Mouse (Mus musculus): ENCODE measurements around the gene Gm28042. TPM values are rescaled to one million over a fixed set of nuclear protein-coding genes. Genes with fewer than 3 reads are reported as not detected.

The Gm28042 gene
- polyA plus RNA-seq (2012; rRNA removed): 2.5 and 2.9 TPM in 2 replicates

- DNase-seq (ENCODE audit: extremely low spot score in 1 of 2, low spot score in 1 of 2): peak; percentile 63 to 92
These were observed at the start of gene Gm28042, which contains the start of gene Jmjd7 for GRCm38 (mm10) chr2:120026984-120027949. Gm28042 (plus strand) TSS chr2:120027493. Jmjd7 (plus strand) TSS chr2:120027483.

- DNase-seq (ENCODE audit: extremely low spot score in 1 of 2, low spot score in 1 of 2): peak in 1 of 2 experiments; percentile 34
These were observed 46.8 kb upstream of the Gm28042 start for GRCm38 (mm10) chr2:119980343-119980986.

GRCm38 (mm10) chr2:119981631-119982030 is 45.7 kb upstream of the Gm28042 start:
- DNase-seq (ENCODE audit: extremely low spot score in 1 of 2, low spot score in 1 of 2): no peak

DNA sequence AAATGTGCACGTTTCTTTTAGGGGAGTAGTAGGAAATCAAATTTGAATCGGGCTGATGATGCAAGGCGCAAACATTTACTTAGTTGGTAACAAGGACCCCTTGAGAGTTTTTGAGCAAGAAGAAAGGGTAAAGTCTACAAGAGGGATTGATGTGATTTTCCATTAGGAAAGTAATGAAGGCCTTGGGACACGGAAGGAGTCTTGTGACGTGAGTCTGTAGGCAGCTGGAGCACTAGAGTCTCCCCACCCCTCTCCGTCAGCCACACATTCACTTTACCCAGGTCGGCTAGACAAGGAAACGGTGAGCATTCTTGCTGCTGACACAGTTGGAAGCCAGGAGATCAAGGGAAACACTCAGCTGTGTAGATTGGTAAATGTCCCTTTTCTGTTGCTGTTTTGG is 41.4 kb upstream of the Gm28042 start:
- no peak for DNase-seq (ENCODE audit: extremely low spot score in 1 of 2, low spot score in 1 of 2)

DNA sequence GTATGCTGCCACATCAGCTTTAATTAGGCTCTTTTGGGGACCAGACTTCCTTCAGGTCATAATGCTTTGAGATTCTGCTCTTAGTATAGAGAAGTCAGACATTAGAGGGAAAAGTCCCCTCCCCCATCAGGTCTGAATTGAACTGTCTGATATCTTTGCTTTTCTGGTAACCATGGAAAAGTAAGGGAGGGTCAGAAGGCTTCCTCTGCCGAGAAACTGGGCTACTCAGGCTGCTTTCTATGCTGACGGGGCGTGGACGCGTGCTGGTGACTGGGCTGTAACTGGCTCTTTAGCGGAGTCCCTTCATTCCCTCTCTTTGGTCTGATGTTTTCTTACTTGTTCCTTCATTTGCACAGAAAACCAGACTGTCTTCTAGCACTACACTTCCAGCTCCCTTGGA is 40.9 kb upstream of the Gm28042 start:
- no peak for DNase-seq (ENCODE audit: extremely low spot score in 1 of 2, low spot score in 1 of 2)

- no peak for DNase-seq (ENCODE audit: extremely low spot score in 1 of 2, low spot score in 1 of 2)
These were observed 39.9 kb upstream of the Gm28042 start for GRCm38 (mm10) chr2:119987441-119987840.

DNA sequence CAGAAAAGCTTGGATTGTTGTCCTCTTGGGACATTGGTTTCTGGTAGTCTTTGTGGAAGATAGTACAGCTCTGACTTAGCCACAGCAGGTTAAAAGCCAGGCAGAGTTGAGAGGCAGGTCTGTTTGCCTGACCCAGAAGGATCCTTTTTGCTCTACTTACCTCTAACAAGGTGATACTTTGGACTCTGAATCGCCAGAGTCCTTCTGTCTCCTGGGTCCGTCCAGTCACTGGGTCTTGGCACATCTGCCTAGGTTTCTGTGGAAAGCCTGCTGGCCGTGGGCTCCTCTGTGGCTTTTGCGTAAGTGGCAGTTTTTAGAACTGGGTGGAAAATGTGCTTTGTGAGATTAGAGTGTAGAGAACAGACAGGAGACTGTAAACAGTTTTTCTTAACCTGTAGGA is 38.3 kb upstream of the Gm28042 start:
- DNase-seq (ENCODE audit: extremely low spot score in 1 of 2, low spot score in 1 of 2): no peak

- no peak for DNase-seq (ENCODE audit: extremely low spot score in 1 of 2, low spot score in 1 of 2)
These were observed 36.4 kb upstream of the Gm28042 start for GRCm38 (mm10) chr2:119990881-119991280.

DNA sequence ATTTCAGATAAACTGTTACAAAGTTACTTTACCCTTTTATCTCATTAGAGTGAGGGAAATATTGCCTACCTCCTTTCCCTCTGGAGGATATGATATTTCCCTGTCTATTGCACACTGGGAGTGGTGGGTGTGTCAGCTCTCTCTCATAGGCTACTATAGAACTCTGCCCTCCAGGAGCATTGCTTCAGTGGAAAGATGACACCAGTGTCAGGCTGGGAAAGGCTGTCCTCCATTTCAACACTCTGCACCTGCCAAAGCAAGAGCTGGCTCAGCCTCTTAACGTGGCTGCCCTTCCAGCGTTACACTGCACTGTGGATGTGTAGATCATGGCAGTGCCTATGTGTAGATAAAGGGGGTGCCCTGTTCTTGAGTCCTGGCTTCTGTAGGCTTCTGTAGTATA is 34.9 kb upstream of the Gm28042 start:
- no peak for DNase-seq (ENCODE audit: extremely low spot score in 1 of 2, low spot score in 1 of 2)

DNA sequence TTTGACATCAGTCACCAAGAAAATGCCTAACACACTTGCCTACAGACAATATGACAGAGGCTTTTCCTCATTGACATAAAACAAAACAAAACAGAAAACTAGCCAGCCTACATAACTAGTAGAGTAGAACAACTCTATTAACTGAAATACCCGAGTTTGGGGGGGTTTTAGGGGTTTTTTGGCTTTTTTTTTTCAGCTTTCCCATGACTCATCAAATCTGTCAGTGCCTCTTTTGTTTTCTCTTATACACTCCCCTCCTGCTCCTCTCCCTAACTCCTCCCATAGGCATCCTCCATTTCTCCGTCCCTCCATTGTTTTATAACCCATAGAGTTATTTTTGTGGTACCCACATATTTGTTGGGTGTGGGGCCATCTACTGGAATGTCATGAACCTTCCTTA is 33.8 kb upstream of the Gm28042 start:
- DNase-seq (ENCODE audit: extremely low spot score in 1 of 2, low spot score in 1 of 2): no peak

DNA sequence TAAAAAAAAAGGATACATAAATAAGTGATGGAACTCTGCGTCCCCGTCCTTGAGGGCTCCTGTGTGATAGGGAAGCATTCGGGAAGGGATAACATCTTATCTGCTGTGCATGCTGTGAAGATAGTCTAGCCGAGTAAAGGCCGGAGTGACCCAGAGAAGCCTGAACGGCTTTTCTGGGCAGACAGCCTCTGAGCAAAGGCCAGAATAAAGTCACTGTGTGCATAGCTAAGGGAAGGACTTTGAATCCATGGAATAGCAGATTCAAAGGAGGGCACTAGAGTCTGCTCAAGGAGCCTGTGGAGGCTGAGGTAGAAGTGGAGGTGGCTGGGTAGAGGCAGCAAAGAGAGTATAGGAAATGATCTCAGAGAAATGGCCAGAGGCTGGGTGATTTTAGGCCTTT is 32.5 kb upstream of the Gm28042 start:
- no peak for DNase-seq (ENCODE audit: extremely low spot score in 1 of 2, low spot score in 1 of 2)

- peak in 1 of 2 experiments; percentile 50 for DNase-seq (ENCODE audit: extremely low spot score in 1 of 2, low spot score in 1 of 2)
These were observed 31.7 kb upstream of the Gm28042 start for GRCm38 (mm10) chr2:119995391-119996281.

GRCm38 (mm10) chr2:119997354-119997753 is 29.9 kb upstream of the Gm28042 start:
- no peak for DNase-seq (ENCODE audit: extremely low spot score in 1 of 2, low spot score in 1 of 2)

GRCm38 (mm10) chr2:119999731-120000130 is 27.6 kb upstream of the Gm28042 start:
- DNase-seq (ENCODE audit: extremely low spot score in 1 of 2, low spot score in 1 of 2): no peak

DNA sequence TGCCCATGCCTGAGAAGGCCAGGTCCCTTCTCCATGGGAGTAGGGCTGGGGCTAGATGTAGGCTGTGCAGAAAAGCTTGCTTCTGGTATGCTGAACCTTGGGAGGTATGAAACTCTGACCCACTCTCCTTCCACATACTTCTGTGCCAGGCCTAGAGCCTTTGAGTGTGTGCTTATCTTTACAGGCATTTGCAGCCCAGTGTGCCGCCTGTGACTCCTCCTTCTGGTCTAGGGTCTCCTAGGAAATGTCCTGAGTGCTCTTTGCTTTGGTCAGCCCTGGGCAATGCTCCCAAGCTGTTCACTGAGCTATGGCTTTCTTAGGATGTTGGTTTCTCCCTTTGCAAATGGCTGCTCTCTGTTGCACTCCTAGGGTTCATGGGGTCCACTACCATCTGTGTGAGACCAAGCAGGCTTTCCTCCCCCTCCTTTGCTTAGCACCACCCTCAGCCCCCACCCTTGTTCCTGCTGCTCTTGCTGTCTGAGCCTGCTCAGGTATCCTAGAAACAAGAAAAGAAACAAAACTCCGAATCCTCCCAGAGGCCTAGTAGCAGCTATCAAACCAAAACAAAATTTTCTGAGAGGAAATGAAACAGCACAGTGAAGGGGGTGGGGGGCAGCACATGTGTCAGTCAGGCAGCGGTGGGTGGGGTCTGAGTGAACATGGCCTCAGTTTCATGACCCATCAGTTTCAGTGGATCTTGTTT is 26.3 kb upstream of the Gm28042 start:
- DNase-seq (ENCODE audit: extremely low spot score in 1 of 2, low spot score in 1 of 2): no peak

DNA sequence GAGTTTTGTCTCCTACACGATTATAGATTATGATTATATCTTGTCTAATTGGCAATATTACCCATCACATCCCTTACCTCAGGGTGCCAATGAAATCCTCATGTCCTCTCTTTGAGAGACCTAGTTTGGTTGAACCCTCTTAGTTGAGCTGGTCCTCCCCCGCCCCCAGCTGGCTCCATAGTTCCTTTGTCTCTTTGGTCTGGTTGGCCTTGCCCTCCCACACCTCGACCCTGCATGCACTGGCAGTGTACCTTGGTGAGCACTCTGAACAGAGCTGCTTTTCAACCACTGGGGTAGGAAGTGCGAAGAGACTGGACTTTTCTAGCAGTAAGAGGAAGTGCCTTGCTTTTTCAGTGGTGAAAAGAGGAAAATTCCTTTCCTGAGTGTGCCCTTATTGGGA is 25.3 kb upstream of the Gm28042 start:
- DNase-seq (ENCODE audit: extremely low spot score in 1 of 2, low spot score in 1 of 2): no peak

DNA sequence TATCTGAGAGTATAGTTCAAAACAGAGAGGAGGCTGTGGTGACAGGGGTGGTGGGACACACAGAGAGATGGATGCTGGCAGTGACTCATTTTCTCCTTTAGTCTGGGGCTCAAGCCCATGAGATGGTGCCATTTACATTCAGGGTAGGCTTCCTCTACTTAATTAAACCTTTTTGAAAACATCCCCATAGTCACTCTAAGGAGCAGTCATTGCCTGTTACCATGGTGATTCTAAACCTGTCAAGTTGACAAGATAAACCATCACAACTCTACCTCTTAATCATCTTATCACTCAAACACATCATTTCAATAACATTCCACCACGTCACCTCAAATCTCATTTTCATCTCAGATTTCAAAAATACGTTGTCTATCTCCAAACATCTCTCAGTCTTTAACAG is 23.3 kb upstream of the Gm28042 start:
- no peak for DNase-seq (ENCODE audit: extremely low spot score in 1 of 2, low spot score in 1 of 2)

GRCm38 (mm10) chr2:120006696-120007095 is 20.6 kb upstream of the Gm28042 start:
- no peak for DNase-seq (ENCODE audit: extremely low spot score in 1 of 2, low spot score in 1 of 2)

GRCm38 (mm10) chr2:120007680-120008210 is 19.5 kb upstream of the Gm28042 start:
- no peak for DNase-seq (ENCODE audit: extremely low spot score in 1 of 2, low spot score in 1 of 2)

DNA sequence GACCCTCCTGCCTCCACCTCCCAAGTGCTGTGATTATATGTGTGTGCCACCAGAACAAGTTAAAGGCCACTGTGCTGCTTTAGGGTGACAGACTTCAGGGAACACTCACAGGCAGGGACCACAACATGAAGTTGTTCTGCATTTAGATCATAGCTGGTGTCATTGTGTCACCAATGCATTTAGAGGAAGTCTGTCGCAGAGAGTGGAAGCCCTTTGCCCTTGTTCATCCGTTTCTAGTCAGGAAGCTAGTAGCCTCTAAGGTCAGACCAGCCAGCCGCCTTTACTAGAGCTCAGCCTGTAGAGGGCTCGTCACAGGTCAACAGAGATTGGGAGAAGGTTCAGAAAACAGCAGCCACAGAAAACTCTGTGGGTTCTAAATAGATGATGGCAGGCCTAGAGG is 18.6 kb upstream of the Gm28042 start:
- no peak for DNase-seq (ENCODE audit: extremely low spot score in 1 of 2, low spot score in 1 of 2)
